Mouse (Mus musculus) stomach, postnatal 0 days (tissue): ENCODE results near the gene Coro1b.

ENCODE experiments used
- CTCF ChIP-seq: IDR thresholded peaks from 2 replicates; pipeline ENCODE4 v1.5.1; 2016; ENCODE audit warnings: antibody characterized with exemption, low read depth, mild to moderate bottlenecking, moderate library complexity
- EP300 ChIP-seq: optimal IDR thresholded peaks from 2 replicates; pipeline ENCODE3; 2016; ENCODE audit warnings: antibody characterized with exemption

GRCm38 (mm10) chr19:4117006-4117405 lies 31.4 kb upstream of the Coro1b start:
- TF ChIP-seq CTCF (no peak), EP300 (no peak)
